Mouse (Mus musculus): ENCODE data around the gene 1700018F24Rik.
A peak's percentile ranks its signal among the peaks of the same experiment; 100 is the strongest.
"Not testable (repeated sequence)": the region's sequence is repeated elsewhere in the genome, so short reads cannot be mapped to it uniquely, and the experiment has no call there.

The 1700018F24Rik gene

DNA sequence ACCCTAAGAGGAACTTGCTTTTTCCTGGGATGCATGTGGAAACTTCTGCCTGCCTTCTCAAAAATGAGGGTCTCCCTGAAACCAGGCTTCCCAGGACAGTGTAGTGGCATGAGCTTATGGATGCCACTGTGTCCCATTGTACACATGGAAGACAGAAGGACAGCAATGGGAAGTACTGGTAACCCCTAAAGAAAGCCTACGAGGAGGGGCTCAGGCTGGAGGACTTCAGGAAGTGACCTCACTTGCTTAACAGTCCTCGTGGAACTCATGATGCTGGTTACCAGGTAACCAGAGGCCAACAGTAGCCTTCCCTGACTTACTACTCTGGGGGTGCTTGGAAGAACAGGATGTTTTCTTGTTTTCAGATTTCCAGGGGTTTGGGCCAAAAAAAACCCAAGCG is at the start of gene 1700018F24Rik:
Gene 1700018F24Rik (plus strand): TSS at position 301 of the 400 bp plus-strand sequence.
- not testable (repeated sequence) for DNase-seq (ENCODE audit: low spot score in 2 of 2)

DNA sequence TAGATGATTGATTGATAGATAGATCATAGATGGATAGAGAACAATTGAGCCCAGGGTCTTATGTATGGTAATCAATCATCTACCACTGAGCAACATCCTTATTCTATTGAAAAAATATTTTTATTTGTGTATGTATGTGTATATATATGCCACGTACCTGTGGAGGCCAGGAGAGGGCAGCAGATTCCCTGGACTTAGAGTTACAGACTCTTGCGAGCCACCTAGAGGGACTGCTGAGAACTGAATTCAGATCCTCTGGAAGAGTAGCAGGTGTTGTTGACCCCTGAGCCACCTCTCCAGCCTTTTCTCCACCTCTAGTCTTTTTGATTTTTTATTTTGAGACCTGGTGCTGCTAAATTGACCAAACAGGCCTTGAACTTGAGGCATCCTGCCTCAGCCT is 44.3 kb upstream of the 1700018F24Rik start:
- no peak for DNase-seq (ENCODE audit: low spot score in 2 of 2)

DNA sequence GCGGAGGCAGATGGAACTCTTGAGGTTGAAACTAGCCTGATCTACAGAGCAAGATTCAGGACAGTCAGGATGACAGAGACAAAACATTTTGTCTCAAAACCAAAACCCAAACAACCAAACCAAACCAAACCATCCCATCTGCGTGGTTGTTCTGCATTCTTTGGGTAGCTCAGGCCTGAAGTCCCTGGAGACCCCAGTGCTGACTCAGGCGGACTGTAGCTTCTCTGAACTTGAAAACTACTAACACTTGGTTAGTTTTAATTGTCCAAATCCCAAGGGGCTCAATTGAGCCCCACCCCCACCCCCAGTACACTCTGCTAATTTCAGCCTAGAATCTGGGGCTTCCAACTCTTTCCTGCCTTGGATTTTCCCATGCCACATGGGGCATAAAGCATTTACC is 39.4 kb upstream of the 1700018F24Rik start:
- DNase-seq (ENCODE audit: low spot score in 2 of 2) = no peak

- DNase-seq (ENCODE audit: low spot score in 2 of 2) = no peak
These were observed 38.3 kb upstream of the 1700018F24Rik start for GRCm38 (mm10) chr5:145004495-145004894.

DNA sequence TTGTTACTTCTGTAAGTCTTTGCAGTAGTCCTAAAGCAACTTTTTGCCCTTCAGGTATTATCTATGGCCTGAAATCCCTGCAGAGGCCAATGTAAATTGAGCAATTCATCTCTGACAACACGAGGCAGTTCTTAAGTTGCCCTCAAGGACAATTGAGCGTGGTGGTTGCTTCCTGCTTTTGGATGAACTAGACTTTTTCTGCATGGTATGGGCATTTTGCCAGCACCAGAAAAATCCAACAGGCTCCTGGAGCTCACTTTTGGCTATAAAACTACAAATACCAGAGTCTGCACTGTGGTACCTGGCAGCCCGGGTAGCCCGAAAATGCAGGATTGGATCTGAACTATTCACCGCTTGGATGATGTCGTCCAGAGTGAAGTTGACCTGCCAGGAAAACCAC is 37.2 kb upstream of the 1700018F24Rik start:
- DNase-seq (ENCODE audit: low spot score in 2 of 2) = no peak

DNA sequence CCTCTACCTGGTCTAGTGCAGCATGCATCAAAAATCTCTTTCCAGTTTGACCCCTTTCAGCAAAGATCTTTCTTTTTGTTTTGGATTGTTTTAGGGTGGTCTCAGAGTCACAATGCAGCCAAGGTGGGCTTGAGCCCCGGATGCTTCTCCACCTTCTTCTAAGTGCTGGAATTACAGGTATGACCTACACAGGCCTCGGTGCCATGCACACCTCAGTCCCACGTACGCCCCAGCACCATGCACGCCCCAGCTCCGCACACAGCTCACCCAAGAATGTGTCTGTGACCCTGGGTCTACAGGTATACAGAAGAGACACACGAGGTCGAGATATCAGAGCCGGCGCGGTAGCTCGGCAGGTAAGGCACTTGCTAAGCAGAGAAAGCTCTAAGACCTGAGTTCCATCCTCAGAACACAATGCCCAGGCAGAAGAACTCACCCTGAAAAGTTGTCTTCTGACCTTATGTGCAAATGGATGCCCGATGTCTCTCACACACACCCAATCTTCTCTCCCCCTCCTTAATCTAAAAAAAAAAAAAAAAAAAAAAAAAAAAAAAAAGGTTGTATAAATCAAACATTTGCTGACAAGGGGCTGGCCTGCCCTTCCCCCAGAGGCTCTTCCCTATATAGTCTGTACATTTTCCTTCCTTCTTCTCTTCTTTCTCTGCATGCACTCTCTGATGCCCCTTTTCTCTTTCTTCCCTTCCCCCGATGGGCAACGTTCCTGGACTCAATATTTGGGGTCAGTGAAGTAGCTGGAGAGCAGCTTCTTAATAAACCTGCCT is 33.7 kb upstream of the 1700018F24Rik start:
- DNase-seq (ENCODE audit: low spot score in 2 of 2) = no peak

GRCm38 (mm10) chr5:145014278-145014677 is 28.5 kb upstream of the 1700018F24Rik start:
- no peak for DNase-seq (ENCODE audit: low spot score in 2 of 2)

- DNase-seq (ENCODE audit: low spot score in 2 of 2) = not testable (repeated sequence)
These were observed 26.0 kb upstream of the 1700018F24Rik start for GRCm38 (mm10) chr5:145016761-145017160.

- DNase-seq (ENCODE audit: low spot score in 2 of 2) = not testable (repeated sequence)
These were observed 22.5 kb upstream of the 1700018F24Rik start for GRCm38 (mm10) chr5:145020254-145020653.

- not testable (repeated sequence) for DNase-seq (ENCODE audit: low spot score in 2 of 2)
These were observed 22.1 kb upstream of the 1700018F24Rik start for GRCm38 (mm10) chr5:145020712-145021111.

DNA sequence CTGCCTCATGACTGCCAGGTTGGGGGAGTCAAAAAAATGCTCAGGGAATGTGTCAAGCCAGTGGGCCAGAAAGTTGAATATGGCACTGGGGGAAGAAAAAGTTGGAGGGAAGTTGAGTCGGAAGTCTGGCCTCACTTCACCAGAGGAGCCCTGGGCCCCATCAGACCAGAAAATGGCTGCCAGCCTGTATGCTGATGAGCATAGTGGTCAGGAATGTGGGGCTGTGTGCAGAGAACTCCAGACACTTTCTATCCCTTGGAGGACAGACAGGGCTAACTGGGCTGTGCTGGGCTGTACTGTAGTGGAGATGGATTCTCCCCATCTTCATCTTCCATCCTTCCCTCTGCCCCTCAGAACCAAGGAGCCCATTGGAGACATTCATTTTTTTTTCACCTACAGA is 12.3 kb upstream of the 1700018F24Rik start:
- DNase-seq (ENCODE audit: low spot score in 2 of 2) = not testable (repeated sequence)

DNA sequence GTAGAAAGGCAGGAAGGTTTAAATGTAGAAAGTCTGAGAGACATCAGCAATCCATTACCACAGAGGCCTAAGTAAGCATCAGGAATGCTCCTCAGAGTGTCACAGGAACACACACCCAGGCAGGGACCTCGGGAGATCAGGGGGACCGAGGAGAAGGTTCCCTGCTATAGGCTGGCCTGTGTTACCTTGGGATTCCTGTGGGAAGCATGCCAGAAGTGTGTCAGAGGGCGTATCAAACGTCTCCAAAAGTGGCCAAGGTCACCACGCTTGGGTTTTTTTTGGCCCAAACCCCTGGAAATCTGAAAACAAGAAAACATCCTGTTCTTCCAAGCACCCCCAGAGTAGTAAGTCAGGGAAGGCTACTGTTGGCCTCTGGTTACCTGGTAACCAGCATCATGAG is 10.4 kb upstream of the 1700018F24Rik start, which contains the start of gene Gm4871:
Gene Gm4871 (minus strand): TSS at position 364 of the 400 bp plus-strand sequence.
- DNase-seq (ENCODE audit: low spot score in 2 of 2) = not testable (repeated sequence)

GRCm38 (mm10) chr5:145041628-145042027 is 1.2 kb upstream of the 1700018F24Rik start:
- DNase-seq (ENCODE audit: low spot score in 2 of 2) = no peak

- not testable (repeated sequence) for DNase-seq (ENCODE audit: low spot score in 2 of 2)
These were observed 11.4 kb downstream of the 1700018F24Rik start for GRCm38 (mm10) chr5:145054187-145054586.

- DNase-seq (ENCODE audit: low spot score in 2 of 2) = no peak
These were observed 15.1 kb downstream of the 1700018F24Rik start for GRCm38 (mm10) chr5:145057907-145058306.

DNA sequence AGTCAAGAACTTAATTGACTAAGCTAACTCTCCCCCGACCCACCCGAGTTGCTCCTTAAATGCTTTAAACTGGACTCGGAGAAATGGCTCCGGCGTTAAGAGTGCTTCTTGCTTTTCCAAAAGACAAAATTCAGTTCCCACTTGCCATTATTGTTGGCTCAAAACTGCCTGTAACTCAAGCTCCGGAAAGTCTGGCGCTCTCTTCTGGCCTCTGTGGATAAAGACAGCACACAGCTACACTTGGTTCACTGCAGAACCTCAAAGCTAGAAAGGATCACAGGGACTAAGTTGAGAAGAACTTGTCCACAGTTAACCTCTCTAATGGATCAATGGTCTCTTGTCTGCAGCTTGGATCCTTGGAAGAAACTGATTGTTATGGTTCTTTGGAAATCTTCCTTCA is 15.9 kb downstream of the 1700018F24Rik start:
- DNase-seq (ENCODE audit: low spot score in 2 of 2) = no peak

GRCm38 (mm10) chr5:145059524-145059923 is 16.7 kb downstream of the 1700018F24Rik start:
- no peak for DNase-seq (ENCODE audit: low spot score in 2 of 2)

DNA sequence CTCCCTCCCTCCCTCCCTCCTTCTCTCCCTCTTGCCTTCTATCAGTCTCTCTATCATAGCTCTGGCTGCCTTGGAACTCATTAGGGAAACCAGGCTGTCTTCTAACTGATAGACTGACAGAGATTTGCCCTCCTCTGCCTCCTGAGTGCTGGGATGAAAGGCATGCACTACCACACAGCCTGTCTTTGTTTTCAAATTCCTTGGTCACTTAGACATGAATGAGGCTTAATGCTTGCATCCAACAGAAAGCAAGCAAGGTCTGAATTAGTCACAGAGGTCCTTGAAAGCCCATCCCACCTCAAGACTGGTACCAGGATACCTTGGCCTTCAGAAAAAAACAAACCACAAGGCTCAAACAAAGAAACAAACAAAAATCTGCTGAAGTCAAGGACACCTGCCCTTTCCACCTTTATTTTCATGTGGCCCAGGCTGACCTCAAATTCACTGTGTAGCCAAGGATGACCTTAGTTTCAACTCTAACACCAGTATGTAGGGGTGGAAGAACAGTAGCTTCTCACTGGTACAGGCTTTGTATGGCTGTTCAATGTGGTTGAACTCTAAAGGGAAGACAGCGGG is 22.1 kb downstream of the 1700018F24Rik start:
- DNase-seq (ENCODE audit: low spot score in 2 of 2) = no peak

GRCm38 (mm10) chr5:145068863-145069262 is 26.1 kb downstream of the 1700018F24Rik start:
- no peak for DNase-seq (ENCODE audit: low spot score in 2 of 2)

DNA sequence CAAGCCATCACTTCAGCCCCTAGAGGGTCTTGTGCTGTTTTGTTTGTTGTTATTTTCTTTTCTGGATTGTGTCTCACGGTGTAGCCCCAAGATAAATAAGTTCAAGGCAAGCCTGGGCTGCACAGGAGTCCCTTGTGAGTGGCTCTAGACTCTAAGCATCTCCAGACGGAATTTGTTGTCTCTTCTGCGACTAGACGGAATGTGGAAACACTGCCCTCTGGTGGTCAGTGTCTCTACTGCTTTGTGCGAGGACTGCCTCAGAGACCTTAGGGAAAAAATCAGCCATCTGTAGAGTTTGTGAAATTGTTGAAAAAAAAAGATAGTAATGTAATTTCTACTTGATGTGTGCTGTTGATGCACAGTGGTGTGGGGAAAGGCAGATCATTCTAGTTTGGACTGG is 26.9 kb downstream of the 1700018F24Rik start:
- peak; percentile 18 to 43 for DNase-seq (ENCODE audit: low spot score in 2 of 2)

- no peak for DNase-seq (ENCODE audit: low spot score in 2 of 2)
These were observed 28.6 kb downstream of the 1700018F24Rik start for GRCm38 (mm10) chr5:145071342-145071741.

GRCm38 (mm10) chr5:145075081-145075480 is 32.3 kb downstream of the 1700018F24Rik start:
- DNase-seq (ENCODE audit: low spot score in 2 of 2) = no peak

All from spleen, postnatal 36 days (tissue).